Mouse (Mus musculus) thymus, postnatal 0 days (tissue): Measurements from ENCODE around the gene Gm20388. TPM values are rescaled to one million over a fixed set of nuclear protein-coding genes. Genes with fewer than 3 reads are reported as not detected.
"Not testable (repeated sequence)": the region's sequence is repeated elsewhere in the genome, so short reads cannot be mapped to it uniquely, and the experiment has no call there.

Experiments
- DNase-seq: peaks from one replicate; pipeline ENCODE4 v3.0.0-alpha.2; 2015; ENCODE audit warnings: low spot score
- polyA plus RNA-seq: library from polyadenylated mRNA; unstranded; fragments of >200 nt; fragmentation: Nextera tagmentation; extraction: Ambion mirVana; gene quantifications from 2 replicates; pipeline ENCODE4 v1.2.1, GENCODE M21; 2015

Gm20388 gene
- polyA plus RNA-seq, 1 experiment from 2014 or later, result not detected

- DNase-seq, result no peak
These were observed 812.4 kb downstream of the Gm20388 start for GRCm38 (mm10) chr8:120723025-120723424.

GRCm38 (mm10) chr8:120724096-120724495 is 813.5 kb downstream of the Gm20388 start:
- not testable (repeated sequence) for DNase-seq

- peak; percentile 66 for DNase-seq
These were observed 814.4 kb downstream of the Gm20388 start for GRCm38 (mm10) chr8:120724816-120725575.

- DNase-seq, result no peak
These were observed 814.9 kb downstream of the Gm20388 start for GRCm38 (mm10) chr8:120725576-120725950.

GRCm38 (mm10) chr8:120726051-120726450 is 815.4 kb downstream of the Gm20388 start:
- DNase-seq, result peak; percentile 19

GRCm38 (mm10) chr8:120728488-120729160 is 818.0 kb downstream of the Gm20388 start:
- DNase-seq, result peak; percentile 53

- no peak for DNase-seq
These were observed 820.9 kb downstream of the Gm20388 start for GRCm38 (mm10) chr8:120731582-120731981.

GRCm38 (mm10) chr8:120732068-120732467 is 821.4 kb downstream of the Gm20388 start:
- no peak for DNase-seq

- DNase-seq, result peak; percentile 92
These were observed 825.3 kb downstream of the Gm20388 start, which contains the start of gene Irf8 for GRCm38 (mm10) chr8:120735770-120736481. Gene Irf8, plus strand, starts transcription at chr8:120736358.

- DNase-seq, result no peak
These were observed 825.8 kb downstream of the Gm20388 start for GRCm38 (mm10) chr8:120736486-120736885.

GRCm38 (mm10) chr8:120737166-120737565 is 826.5 kb downstream of the Gm20388 start:
- DNase-seq, result no peak

GRCm38 (mm10) chr8:120738771-120739170 is 828.1 kb downstream of the Gm20388 start:
- DNase-seq, result no peak

GRCm38 (mm10) chr8:120739526-120739925 is 828.9 kb downstream of the Gm20388 start:
- DNase-seq, result no peak

- DNase-seq, result no peak
These were observed 829.9 kb downstream of the Gm20388 start for GRCm38 (mm10) chr8:120740579-120740978.

- no peak for DNase-seq
These were observed 830.4 kb downstream of the Gm20388 start for GRCm38 (mm10) chr8:120741001-120741400.

- DNase-seq, result no peak
These were observed 831.3 kb downstream of the Gm20388 start for GRCm38 (mm10) chr8:120741815-120742530.

GRCm38 (mm10) chr8:120743149-120743897 is 832.7 kb downstream of the Gm20388 start:
- DNase-seq, result no peak

GRCm38 (mm10) chr8:120743898-120744290 is 833.3 kb downstream of the Gm20388 start:
- DNase-seq, result no peak

- no peak for DNase-seq
These were observed 833.8 kb downstream of the Gm20388 start for GRCm38 (mm10) chr8:120744448-120744847.

- DNase-seq, result no peak
These were observed 834.6 kb downstream of the Gm20388 start for GRCm38 (mm10) chr8:120745226-120745625.
